Mouse (Mus musculus) left cerebral cortex, postnatal 14 days (tissue): ENCODE data around the gene Trim80. TPM values are rescaled to one million over a fixed set of nuclear protein-coding genes. Genes with fewer than 3 reads are reported as not detected.
A peak's percentile ranks its signal among the peaks of the same experiment; 100 is the strongest.
"Not testable (repeated sequence)": the region's sequence is repeated elsewhere in the genome, so short reads cannot be mapped to it uniquely, and the experiment has no call there.

Experiments used
- DNase-seq, 2 experiments: peaks; one replicate each; pipeline ENCODE4 v3.0.0; 2021 to 2022; ENCODE audit warnings: low spot score in 2 of 2, mixed read lengths in 1 of 2
- intact Hi-C: fragments of 180-260 bp; cut with DNase I; formaldehyde crosslinking; loops from one replicate; pipeline ENCODE4 v1.15.1; 2025
- total RNA-seq, 2 experiments: library from RNA; stranded (reverse); gene quantifications; 2 replicates each; pipeline ENCODE4 v1.2.3; 2021

Trim80 gene
- total RNA-seq, 2 experiments from 2014 or later = not detected

DNA sequence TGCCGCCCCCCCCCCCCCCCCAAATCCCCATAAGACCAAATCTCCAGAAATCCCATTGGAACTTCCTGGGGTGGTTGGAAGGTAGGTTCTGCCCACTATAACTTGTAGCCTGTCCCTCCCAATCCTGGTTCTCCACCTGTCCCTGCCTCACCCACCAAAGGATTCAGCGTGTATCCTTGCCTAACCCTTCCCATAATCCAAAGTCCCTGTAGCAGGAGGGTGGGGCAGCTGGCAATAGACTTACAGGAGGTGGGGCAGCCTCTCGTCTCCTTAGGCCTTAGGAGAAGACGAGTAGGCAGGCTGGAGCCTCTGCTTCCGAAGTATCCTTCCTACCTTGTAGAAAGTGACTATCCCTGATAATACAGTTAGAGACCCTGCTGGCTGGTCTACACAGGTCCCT, 15.8 kb downstream of the Trim80 start:
- DNase-seq = no peak
- intact Hi-C loops = no loop called here

DNA sequence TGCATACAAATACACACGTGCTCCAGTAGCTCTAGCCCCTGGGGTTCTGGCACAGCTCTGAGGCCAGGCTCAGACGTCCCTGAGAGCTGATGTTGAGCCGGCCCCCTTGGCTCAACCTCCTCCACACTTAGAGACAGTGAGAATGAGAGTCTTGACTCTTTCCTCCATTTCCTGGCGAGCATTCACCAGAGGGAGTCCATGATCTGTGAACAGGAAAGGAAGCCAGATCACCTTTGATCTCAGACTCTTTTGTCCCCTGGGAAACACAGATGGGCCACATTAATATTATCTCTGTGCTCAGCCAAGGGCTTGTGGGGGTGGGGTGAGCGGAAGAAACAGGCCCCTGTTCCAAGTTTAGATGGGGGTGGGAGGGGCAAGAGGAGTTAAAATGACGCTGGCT, 17.1 kb downstream of the Trim80 start:
- no peak for DNase-seq

DNA sequence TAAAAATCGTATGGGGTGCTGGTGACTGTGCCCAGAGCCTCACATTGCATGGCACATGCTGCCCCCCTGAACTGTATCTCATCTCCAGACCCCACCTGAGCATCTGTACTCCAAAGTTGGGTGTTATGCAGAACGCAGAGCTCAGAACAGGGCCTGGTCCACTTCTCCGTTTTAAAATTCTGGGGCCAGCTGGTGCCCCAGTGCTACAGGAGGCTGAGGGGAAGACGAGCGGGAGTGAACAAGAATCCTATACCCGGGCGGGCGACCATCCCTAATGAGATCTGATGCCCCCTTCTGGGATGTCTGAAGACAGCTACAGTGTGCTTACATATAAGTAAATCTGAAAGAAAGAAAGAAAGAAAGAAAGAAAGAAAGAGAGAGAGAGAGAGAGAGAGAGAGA, 20.6 kb downstream of the Trim80 start:
- intact Hi-C loops = no loop called here
- DNase-seq = no peak

More for the DNA sequence above, 17.1 kb downstream of the Trim80 start:
- intact Hi-C loops = no loop called here

DNA sequence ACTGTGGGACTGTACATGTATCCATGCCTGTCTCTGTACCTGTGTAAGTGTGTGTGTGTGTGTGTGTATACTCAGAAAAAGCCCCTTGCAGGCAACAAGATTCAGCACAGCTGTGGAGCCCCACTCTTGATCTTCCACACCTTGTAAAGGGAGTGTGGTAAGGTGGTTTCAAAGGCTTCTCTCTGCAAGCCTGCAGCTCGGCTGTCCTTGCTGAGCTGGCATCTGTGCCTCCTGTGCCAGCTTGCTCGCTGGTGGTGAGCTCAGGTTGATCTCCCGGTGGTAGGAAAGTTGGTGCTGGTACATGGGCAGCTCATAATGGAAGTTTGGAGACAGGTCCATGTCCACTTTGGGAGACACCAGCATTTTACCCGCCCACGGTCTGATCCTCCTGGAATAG, 21.5 kb downstream of the Trim80 start:
- DNase-seq = no peak
- intact Hi-C loops = no loop called here

DNA sequence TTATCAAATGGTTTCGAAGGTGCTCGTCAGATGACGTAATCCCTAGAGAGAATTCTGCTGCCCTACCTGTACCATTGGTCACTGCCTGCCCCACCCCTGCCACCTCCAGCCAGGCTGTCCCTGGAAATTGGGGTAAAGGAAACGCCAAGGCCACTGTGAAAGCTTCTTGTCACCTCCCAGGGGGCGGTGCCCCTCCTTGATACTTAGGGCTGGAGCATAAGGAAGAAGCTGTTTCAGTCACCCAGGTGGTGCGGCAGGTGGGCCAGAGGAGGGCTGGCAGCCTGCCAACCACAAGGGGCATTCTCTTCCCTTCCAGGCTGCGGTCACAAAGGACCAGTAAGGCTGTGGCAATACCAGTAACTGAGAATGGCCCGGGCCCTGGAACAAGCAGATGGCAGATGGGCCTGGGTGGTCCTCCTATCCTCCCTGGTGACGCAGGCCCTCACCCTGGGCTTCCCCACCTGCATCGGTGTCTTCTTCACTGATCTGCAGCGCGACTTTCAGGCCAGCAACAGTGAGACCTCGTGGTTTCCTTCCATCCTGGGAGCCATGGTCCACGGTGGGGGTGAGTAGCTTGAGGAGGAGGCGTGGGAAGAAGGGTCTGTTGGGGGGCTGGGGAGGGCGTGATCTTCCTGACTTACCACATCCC, 22.0 kb downstream of the Trim80 start, which contains the start of gene Slc16a5:
Gene Slc16a5 (plus strand): TSS at position 232 of the 649 bp plus-strand sequence.
- no peak for DNase-seq
- intact Hi-C loops = no loop called here

DNA sequence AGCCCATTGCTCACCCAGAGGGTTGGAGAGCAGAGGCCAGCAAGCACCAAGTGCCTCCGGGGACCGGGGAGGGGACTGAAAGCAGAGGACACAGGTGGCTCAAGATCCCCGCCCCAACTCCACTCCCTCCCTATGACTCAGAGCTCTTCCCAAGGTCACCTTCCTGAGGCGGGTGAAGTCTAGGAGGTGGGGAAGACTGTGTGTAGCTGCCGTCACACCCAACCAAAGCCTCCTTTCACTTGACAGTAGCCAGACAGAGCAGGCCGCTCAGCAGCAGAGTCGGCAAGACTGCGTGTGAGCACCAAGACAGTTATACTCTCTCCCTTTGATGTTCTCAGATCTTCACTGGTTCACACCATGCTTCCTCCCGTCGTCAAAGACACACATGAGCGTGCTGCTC, 23.1 kb downstream of the Trim80 start:
- intact Hi-C loops = no loop called here
- DNase-seq = no peak

DNA sequence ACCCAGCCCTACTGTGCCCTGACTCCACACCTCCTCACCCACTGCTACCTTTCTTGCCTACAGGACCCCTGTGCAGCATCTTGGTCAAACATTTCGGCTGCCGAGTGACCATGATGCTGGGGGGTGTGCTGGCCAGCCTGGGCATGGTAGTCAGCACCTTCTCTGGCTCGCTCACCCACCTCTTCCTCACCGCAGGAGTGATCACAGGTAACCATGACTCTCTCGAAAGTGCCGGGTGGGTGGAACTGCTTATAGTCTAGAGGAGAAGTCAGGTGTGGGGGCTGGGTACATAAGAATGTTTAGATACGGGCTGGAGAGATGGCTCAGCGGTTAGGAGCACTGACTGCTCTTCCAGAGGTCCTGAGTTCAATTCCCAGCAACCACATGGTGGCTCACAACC, 24.5 kb downstream of the Trim80 start:
- no peak for DNase-seq
- intact Hi-C loops = no loop called here

DNA sequence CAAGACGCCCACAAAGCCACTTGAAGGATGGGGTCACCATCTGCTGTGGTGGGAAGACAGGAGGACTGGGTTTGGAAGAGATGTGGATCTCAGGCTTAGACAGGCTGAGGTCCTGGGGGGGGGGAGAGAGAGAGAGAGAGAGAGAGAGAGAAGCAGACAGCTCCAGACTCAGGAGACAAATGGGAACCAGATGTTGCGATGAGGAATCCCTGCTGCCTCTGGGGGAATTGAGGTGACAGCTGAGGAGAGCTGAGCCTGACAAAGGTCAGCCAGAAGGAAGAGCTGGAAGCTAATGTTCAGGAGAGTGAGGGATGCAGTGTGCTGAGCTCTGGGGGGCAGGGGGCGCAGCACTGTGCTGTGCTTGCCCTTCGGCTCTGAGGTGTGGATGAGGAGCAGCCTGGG, 26.9 kb downstream of the Trim80 start:
- DNase-seq = no peak
- intact Hi-C loops = no loop called here

DNA sequence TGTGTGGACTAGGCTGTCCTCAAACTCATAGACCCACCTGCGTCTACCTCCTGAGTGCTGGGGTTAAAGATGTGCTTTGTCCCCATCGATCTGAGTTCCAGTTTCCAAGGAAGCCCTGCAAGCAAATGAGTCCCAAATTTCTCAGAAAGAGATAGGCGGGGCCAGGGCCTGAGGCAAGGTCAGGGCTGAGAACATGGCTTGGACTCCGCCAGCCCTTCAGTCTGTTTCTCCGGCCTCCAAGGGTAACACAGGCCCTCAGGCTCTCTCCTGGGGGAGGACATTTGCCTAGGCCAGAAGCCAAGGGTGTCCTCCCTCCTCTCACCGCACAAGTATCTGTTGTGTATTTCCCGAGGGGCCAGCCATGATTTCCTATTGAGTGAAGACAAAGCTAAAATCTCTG, 31.8 kb downstream of the Trim80 start:
- no peak for DNase-seq
- intact Hi-C loops = loop anchor here (2.0 kb wide), 1 partner anchor 113 kb away; no protein-coding TSS in a partner anchor

DNA sequence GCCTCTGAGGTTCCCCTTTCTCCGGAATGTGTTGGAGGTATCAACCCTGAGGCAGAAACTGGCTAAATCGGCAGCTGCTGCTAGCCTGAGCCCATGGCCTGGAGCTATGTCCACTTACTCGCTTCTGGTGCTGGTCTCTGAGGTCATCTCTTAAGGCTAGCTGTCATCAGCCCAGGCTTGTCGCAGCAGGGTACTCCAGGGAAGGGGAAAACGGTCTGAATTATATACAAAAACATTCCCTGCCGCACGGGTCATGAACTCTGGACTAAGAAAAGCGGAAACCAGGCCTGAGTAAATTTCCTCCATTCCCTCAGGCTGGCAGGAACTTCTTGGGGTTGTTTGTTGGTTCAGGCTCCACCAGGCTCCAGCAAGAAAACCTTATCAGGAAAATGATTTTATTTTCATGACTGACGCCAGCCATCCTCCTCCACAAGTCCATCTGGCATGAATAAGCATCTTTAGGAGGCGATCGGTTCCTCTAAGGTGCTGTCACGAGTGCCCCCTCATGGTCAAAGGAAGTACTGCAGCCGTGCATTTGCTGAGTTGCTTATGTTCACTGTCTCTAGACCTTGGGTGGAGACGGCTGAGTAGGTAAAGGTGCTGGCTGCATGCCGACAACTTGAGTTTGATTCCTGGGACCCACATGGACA, 33.4 kb downstream of the Trim80 start:
- DNase-seq = peak; percentile 98 to 99
- intact Hi-C loops = loop anchor here (2.0 kb wide), 3 partner anchors 45 to 115 kb away; partner anchors contain the start of gene Kctd2

DNA sequence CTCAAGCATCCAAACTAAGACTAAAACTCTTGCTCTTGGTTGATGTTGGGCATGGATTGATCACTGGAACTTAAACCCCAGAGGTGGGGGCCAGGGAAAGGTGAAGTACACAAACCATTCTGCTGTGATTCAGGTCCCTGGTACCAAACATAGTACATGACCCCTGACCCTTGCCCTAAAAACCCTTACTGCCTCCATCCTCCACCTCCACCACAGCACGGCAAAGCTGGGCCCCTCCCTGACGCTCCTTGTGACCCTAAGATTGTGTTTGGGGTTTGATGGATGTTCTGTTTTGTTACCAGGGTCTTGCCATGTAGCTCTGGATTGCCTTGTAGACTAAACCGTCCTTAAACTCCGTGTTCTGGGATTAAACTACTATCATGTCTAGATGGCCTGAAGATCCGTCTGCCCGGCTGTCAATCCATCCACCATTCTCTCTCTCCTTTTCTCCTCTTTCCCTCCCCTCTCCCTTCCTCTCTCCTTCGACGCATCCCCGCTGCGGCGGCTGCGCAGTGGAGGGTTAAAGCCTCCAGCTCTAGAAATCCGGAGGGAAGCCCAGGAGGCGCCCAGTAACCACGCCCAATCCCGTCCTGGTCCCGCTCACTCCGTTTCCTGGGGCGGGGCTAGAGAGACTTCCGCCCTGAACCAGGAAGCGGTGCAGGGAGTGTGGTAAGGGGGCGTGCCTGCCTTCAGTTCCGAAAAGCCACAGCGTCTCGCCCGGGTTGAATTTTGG, 34.8 kb downstream of the Trim80 start, which contains the start of gene Armc7:
Gene Armc7 (plus strand): TSS at position 643 of the 733 bp plus-strand sequence.
- DNase-seq = peak; percentile 94
- intact Hi-C loops = loop anchor here (2.0 kb wide), 2 partner anchors 46 to 54 kb away; partner anchors contain the start of gene Kctd2

DNA sequence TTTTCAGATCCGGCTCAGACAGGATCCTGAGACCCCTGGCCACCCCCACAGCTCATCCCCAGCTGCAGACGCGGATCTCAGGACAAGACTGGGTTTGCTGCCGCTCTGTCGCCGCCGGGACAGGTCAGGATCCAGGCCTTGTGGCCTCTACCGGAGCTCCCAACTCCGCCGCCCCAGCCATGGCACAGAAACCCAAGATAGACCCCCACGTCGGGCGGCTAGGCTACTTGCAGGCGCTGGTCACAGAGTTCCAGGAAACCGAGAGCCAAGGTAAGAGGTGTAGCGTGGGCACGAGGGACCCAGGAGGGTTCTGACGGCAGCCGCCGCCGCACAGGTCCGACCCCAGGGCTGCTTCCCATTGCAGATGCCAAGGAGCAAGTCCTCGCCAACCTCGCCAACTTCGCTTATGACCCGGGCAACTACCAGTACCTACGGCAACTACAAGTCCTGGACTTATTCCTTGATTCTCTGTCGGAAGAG, 35.5 kb downstream of the Trim80 start:
- no peak for DNase-seq
- intact Hi-C loops = loop anchor here (2.0 kb wide), 2 partner anchors 47 to 55 kb away; partner anchors contain the start of gene Kctd2

DNA sequence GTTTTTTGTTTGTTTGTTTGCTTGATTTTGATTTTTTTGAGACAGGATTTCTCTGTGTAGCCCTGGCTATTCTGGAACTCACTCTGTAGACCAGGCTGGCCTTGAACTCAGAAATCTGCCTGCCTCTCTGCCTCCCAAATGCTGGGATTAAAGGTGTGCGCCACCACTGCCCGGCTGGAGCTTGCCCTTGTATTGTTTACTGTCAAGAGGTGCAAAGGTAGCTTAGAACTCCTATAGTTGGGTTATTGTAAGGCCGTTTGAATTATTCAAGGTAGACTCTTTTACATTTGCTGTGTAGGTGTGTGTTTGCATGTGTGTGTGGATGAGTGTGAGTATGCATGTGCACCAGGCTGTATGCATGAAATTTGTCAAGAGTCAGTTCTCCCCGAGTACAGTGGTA, 36.3 kb downstream of the Trim80 start:
- intact Hi-C loops, DNase-seq: not testable (repeated sequence)

DNA sequence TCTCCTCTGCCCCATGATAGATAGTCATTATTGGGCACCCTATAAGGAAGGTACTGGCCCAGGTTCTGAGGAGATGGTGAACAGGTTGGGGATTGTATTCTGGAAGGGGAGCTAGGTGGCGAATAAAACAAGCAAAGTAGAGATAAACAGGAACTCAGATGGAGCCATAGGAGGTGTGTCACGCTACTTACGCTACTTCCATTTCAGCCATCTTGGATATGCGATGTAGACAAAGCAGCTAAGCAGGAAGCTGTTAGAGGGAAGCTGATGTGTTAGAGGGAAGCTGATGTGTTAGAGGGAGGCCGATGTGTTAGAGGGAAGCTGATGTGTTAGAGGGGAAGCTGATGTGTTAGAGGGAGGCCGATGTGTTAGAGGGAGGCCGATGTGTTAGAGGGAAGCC, 37.0 kb downstream of the Trim80 start:
- intact Hi-C loops, DNase-seq: not testable (repeated sequence)

DNA sequence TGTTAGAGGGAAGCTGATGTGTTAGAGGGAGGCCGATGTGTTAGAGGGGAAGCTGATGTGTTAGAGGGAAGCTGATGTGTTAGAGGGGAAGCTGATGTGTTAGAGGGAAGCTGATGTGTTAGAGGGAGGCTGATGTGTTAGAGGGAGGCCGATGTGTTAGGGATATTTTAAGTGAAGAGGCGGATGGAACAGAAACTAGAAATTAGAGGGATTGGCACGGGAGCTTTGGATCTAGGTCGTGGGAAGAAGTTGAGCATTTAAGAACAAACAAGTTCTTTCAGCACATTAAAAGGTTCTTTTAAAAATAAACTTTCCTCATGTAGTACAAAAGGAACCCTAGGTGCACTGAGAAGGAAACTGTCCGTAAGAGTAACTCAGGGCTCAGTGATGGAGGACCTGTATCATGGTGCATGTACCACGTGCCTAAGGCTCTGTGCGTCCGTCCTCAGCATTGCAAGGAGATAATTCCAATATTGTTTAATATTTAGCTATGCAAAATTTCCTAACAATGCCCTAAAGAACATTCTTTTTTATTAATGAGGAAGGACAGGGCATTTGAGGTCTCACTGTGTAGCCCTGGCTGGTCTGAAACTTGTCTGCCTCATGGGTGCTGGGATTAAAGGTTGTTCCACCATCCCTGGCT, 38.1 kb downstream of the Trim80 start:
- intact Hi-C loops = no loop called here
- no peak for DNase-seq

DNA sequence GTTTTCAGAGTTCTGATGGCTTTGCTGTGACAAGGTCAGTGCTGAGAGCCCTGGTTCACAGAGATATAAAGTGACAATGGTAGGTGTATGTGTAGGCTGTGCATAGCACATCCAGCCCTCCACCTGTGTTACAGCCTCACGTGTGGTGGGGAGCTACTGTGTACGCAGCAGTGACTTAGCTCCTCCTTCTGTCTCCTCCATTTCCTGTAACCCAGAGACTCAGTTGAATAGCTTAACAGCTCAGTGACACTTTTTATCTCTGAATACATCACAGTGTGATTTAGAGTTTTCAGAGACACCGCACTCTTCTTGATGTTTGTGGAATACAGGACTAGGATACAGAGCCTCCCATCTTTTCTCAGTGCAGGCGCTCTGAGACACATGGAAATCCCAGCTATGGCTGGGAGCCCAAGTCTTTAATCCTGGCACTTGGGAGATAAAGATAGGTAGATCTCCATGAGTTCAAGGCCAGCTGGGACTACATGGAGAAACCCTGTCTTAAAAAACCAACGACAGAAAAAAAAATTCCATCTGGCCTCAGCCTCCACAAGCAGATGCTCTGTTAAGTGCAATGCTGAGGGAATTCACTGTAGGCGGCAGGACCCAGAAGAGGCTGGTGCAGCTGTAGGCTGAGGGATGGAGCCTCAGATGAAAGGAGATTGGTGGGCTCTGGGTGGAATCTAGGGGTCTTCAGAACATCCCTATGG, 41.4 kb downstream of the Trim80 start:
- DNase-seq = peak; percentile 67 to 85
- intact Hi-C loops = loop anchor here (10.0 kb wide), 1 partner anchor 103 kb away; no protein-coding TSS in a partner anchor

DNA sequence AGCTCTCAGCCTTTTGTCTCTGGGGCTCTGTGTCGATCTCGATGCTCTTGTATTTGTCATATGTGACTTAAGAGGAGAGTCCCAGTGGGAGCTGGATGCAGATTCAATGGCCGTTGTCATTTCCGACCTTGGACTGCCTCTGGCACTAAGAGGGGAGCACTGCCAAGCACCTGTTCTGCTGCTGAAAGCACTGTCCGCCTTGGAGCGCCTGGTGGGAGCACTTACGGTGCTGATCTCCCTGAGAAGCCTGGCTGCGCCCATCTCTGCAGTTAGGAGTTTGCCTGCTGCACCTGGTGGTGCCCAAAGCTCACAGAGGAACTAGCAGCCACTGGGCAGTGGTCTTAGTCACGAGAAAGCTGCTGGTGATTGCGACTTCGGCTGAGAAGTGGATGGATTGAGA, 42.9 kb downstream of the Trim80 start:
- DNase-seq = no peak
- intact Hi-C loops = loop anchor here (10.0 kb wide), 1 partner anchor 102 kb away; no protein-coding TSS in a partner anchor

DNA sequence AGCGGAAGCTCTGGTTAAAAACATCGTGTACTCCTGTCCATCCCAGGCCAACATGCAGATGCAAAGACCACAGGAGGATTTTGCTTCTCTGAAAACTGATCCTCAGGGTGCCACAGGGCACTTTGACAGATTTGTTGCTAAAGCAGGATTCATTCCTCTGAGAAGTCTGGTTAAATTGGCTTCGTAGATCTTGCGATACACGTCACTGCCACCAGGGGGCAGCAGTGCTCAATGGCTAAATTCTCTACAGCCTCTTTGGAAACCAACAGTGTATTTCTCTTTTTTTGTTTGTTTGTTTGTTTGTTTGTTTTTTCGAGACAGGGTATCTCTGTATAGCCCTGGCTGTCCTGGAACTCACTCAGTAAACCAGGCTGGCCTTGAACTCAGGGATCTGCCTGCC, 43.4 kb downstream of the Trim80 start:
- intact Hi-C loops = loop anchor here (10.0 kb wide), 1 partner anchor 101 kb away; no protein-coding TSS in a partner anchor
- DNase-seq = peak; percentile 85 to 88

DNA sequence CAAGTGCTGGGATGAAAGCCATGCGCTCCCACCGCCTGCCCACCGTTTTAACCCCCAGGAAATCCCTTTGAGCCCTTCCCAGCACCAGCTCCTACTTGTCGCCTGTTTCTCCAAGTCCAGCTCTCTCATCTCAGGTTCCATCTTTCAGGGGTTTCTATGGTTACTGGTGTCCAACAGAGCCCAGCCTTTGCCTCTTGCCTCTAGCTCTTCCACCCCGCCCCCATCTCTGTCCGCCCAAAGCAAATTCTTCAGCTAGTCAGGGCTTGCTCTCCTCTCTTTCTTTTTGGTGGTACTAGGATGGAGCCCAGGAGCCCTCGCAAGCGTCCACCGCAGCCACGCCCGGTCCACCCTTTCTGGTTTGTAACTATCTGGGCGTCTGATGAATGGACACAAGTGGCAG, 44.8 kb downstream of the Trim80 start:
- no peak for DNase-seq
- intact Hi-C loops = loop anchor here (10.0 kb wide), 1 partner anchor 100 kb away; no protein-coding TSS in a partner anchor
